Mouse (Mus musculus) kidney, postnatal 14 days (tissue): Measurements from ENCODE around the gene Olfr554.
"Not testable (repeated sequence)": the region's sequence is repeated elsewhere in the genome, so short reads cannot be mapped to it uniquely, and the experiment has no call there.

Experiments
- DNase-seq: peaks from one replicate; pipeline ENCODE4 v3.0.0; 2022; ENCODE audit warnings: mixed read lengths

The Olfr554 gene

DNA sequence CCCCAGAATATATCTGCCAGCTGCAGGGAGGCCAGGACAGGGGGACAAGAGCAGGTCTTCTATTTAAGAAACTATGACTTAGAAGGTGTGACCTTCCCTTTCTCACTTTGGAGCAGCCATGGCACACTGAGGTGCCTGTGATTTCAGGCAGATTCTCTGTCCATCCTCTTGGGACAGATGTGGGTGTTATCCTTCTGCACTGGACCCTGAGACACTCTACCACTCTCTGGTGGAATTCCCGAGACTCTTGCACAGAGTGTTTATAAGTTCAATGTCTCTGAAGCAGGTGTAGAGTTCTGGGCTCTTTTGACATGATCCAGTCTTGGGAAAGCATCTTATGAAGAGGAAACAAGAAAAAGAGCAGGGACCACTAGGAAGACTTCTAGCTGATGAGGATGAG is at the start of gene Olfr554:
Gene Olfr554, plus strand, starts transcription at position 301 of the 400 bp plus-strand sequence.
- DNase-seq: no peak

DNA sequence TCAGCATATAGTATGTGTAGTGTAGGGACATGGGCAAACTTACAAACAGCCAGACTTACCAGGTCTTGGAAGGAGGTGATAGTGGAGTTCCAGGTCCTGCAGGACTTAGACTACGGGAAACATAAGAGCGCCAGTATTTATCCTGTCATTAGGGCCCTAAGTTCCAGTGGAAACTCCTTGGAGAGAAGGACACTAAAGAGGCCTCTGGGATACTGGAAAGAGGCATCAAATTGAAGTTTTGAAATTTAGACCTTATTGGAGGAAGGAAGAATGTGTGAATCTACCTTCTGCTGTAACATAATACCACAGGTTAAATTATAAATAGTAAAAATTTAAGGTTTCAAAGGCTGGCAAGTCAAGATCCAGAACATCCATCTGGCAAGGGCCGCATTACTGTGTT is 46.4 kb upstream of the Olfr554 start, which contains the start of gene Olfr551:
Gene Olfr551, minus strand, starts transcription at position 101 of the 400 bp plus-strand sequence.
- no peak for DNase-seq

DNA sequence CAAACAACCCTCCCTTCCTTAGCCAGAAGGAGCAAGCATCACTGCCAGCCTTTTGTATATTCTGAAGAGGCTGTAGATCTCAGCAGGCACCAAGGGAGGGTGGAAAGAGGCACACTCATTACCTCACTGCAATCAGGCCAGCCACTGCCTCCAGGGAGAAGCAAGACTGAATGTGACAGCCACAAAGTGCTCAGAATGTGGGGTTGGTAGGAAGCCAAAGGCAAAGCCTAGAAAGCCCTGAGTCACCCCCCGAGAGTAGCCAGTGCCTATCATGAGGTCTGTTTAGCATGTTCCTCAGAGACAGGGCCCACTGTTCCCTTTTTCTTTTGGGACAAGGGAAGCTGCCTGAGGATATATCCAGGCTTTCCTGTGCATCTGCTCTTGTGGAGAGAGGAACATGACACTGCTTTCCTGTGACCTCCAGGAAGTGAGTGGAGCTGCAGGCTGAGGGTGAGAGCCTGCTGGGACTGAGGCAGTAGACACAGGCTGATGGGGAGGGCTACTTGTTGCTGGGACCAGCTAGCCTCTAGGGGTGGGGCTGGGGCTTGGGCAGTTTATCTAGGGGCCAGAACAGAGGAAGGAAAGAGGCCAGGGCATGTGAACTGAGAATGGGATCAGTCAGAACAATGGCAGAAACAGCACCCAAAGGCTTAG is 40.7 kb upstream of the Olfr554 start, which contains the start of gene Olfr552:
Gene Olfr552, plus strand, starts transcription at position 393 of the 654 bp plus-strand sequence.
- no peak for DNase-seq

DNA sequence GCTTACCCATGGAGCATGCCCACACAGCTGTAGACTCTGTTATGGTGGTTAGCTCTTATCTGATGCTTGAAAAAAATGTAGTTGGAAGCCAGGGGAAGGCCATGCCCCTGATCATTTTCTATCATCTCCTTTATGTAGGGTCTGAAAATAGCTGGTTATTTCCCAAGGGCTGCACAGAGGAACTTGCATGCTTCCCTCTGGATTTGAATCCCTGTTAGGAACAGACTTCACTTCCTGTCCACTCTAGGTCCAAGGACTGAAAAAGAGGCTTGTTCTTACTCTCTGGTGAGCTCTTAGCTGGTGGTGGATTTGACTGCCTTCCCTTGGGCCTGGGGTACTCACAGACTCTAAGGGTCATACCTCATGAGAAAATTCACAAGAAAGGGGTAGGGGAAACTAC is 20.1 kb upstream of the Olfr554 start, which contains the start of gene Olfr553:
Gene Olfr553, minus strand, starts transcription at position 101 of the 400 bp plus-strand sequence.
- DNase-seq: no peak

DNA sequence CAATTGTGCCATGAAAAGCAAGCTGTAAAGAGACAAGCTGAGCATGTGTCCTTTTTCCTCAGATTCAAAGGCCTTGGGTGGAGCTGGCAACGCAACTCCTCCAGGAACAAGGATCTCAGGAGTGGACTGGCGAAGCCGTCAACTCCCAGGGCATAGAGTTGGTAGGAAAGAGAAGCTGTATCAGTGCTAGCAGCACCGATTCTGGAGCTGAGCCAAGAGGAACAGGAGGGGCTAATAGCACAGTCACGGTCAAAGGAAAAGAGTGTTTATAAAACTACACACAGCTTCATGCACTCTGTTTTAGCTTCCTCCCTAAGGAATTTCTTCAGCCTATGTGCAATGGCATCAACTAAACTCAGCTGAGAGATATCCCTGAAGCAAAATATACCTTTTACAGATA is 18.6 kb upstream of the Olfr554 start:
- DNase-seq: no peak

DNA sequence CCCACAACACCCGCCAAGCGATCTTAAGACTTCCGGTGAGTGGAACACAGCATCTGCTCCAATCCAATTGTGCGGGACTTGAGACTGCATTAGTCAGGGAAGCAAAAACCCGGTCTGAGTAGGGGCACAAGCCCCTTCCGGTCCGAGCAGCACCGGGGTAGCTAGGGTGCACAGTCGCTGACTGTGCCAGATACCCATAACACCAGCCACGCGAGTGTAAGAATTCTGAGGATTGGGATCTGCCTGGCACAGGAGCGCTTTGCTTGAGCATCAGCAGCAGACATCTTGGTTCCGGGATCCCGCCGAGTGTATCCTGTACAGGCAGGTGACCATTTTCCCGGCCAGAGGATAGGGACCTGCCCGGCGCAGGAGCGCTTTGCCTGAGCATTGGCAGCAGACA is 17.9 kb upstream of the Olfr554 start:
- not testable (repeated sequence) for DNase-seq

DNA sequence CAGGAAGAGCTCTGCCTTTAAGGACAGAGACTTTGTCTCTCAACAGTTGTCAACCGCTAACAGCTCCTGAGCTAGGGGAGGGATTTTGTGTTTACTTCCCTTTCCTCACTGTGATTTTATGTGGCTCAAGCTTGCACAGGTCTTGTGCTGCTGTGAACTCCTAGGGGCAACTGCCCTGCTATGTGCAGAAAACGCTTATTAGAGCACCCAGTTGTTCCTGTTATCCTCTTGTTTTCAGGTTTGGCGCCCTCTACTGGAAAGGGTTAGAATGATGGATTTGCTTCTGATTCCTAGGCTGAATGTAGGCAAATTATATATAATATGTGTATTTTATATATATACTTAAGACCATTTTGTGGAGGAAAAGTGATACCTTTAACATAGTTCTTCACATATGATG is 1.6 kb upstream of the Olfr554 start:
- peak; percentile 51 for DNase-seq

DNA sequence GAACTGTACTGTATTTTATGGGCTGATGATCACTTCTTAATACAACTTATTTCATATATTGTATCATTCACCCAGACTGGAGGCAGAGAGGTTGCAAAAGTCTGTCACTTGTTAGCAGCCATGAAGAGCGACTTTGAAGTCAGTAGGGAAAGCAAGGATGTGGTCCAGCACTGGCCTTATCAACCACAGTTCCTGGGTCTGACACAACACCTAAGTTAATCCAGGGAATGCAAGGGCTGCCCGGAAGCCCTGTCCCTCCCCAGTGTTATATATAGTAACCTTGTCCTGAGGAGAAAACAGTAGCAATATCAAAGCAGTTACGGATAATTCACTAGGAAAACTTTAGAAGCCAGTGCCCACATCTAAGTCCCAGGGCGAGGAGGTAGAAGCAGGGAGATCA is 6.7 kb downstream of the Olfr554 start:
- DNase-seq: not testable (repeated sequence)

DNA sequence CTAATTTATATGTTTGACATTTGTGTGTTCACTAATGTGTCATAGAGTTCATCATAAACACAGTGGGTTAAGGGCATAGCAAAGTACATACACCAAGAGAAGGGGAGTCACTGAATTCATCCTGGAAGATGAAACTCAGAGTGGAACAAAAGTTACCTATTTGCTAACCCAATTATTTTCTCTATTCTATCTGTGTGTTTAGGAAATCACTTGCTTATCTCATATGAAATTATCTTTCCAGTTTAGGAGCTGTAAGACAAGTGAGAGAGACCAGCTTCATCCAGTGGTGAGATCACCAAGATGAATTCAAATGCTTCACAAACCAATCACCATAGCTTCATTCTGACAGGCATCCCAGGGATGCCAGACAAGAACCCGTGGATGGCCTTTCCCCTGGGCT is 20.3 kb downstream of the Olfr554 start, which contains the start of gene Olfr555:
Gene Olfr555, plus strand, starts transcription at position 301 of the 400 bp plus-strand sequence.
- DNase-seq: no peak

DNA sequence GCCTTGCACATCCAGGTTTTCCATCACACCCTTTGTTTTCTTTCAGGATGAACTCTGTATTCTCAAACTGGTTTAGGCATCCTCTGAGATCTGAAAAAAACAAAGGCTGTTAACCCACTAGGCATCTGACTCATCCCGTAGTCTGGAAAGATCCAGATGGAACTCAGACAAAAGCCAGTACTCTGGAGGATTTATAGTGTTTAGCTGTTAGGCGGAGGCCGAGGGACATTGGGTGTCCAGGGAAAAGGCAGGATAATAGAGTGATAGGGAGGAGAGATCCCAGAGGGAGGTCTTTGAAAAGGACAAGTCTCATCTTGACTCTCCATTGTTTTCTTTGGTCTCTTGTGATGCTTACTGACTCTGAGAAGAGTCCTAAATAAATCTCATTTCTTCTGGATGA is 26.4 kb downstream of the Olfr554 start, which contains the start of gene Olfr556:
Gene Olfr556, plus strand, starts transcription at position 301 of the 400 bp plus-strand sequence.
- DNase-seq: no peak

DNA sequence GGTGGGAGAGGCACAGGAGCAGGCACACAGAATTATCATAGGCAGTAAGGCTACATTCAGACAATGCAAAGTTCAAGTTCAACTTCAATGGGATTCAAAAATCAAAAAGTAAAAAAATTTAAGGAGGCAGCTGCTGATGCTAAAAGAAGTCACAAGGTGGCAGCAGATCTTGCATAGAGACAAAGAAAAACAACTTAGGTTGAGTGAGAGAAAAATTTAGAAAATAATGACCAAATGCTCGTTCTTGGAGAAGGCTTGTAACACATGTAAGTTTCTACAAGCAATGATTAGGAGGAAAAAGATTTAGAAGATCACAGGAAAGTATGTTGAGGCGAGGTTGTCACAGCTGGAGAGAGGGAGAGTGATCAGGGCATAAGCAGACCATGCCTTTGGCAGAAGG is 27.1 kb downstream of the Olfr554 start:
- no peak for DNase-seq

DNA sequence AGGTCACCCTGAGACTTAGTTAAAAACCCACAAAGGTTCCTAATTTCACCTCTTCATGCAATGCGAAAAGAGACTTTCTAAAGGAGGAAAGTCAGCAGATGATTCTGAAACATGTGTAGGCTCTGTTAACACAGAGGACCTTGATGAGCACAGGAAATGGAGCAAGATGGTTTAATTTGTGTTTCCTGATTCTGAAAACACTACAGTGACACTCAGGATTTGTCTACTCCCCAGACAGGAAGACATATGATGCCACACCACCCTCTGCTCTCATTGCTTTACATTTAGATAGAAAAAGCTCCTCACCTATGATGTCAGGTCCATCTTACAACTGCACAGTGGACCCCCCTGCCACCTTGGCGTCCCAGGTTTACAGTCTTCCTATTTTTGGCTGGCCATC is 38.0 kb downstream of the Olfr554 start:
- no peak for DNase-seq

DNA sequence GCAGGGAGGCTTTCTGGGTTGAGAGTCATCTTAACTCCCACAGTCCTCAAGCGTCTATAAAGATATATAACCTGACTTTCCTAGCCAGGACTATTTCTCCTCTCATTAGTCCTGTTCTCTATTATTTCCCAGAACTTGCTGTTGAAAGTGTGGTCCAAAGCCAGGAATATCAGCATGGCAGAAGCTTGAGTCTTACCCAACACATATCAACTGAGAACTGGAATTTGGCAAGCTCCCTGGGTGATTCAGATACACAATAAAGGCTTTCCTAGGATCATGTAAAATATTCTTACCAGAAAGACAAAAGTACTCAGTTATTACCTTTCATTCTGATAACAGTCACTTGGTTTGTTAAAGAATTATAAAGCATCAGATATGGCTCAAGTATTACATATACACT is 43.7 kb downstream of the Olfr554 start:
- DNase-seq: no peak

DNA sequence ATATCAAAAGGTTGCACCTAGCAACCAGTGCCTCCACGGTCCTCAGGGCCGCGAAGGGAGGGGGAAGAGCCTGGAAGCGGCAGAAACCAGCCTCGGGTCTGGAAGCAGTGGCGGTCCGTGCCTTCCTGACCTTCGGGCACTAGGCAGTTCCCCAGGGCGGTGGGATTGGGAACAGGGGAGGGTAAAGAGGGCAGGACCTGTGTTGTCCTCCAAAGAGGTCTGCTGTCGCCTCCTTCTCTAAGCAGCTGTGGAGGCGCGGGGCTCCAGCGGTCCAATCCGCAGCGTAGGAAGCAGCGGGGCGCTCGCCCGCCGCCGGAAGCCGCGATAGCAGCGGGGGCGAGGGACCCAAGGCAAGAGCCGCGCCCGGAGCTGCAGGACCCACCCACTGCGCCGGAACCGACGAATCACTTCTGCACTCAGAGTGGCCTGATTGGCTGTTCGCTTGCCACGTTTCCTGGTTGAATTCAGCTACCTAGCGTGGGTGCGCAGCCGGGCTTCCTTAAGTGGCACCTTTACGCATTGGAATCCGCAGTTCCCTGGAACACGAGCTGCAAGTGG is 48.8 kb downstream of the Olfr554 start, which contains the start of gene Trim68:
Gene Trim68, minus strand, starts transcription at position 384 of the 558 bp plus-strand sequence.
- DNase-seq: peak; percentile 94
